Mouse (Mus musculus): ENCODE measurements around the gene Etd. TPM values are rescaled to one million over a fixed set of nuclear protein-coding genes. Genes with fewer than 3 reads are reported as not detected.
"Not testable (repeated sequence)": the region's sequence is repeated elsewhere in the genome, so short reads cannot be mapped to it uniquely, and the experiment has no call there.

Etd gene
- total RNA-seq (2021) = not detected
- long read RNA-seq, experiment 1 = 0 reads
- long read RNA-seq, experiment 2 = 0 reads

DNA sequence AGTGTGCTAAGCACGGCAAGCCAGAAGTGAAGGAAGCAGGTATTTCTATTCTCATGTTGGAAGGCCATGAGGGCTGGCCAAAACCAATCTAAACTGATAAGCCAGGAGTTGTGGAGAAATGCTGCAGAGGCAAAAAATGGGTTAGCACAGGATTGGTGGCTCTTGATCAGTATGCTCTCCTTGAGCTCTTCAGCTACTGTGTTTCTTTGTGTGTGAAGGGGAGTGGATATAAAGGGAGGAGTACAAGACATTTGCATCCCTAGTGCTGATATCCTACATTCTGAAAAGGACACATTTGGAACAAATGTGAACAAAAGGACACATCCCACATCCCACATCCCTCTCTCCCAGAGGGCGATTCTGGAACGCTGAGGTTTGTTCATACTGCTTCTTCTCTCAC lies at the start of gene Etd:
Etd (plus strand) TSS at position 301 of the 400 bp plus-strand sequence.
- no peak for DNase-seq
- intact Hi-C loops (cut with DNase I) = no loop called here

- intact Hi-C loops (cut with DNase I) = no loop called here
These were observed 48.4 kb upstream of the Etd start for GRCm38 (mm10) chrX:53386362-53386761.

DNA sequence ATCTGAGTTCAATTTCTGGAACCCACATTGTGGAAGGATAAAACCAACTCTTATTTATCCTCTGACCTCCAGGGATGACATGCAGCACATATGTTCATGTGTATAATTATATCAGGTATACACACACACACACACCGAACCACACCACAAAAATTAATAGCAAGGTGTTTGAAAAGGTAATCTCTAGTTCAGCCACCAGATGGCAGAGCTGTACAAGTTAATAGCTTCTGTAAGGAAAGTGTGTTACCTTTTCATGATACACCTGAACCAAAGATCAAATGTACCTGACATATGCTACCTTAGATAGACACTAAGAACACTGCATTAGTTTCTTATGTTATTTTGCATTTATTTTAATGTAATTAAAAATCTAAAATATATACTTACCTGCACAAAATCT lies 1.8 kb upstream of the Etd start:
- intact Hi-C loops (cut with DNase I) = no loop called here
- no peak for DNase-seq

More at GRCm38 (mm10) chrX:53386362-53386761, 48.4 kb upstream of the Etd start:
- no peak for DNase-seq

- no peak for DNase-seq
- intact Hi-C loops (cut with DNase I) = no loop called here
These were observed 24.9 kb downstream of the Etd start for GRCm38 (mm10) chrX:53459573-53459972.

DNA sequence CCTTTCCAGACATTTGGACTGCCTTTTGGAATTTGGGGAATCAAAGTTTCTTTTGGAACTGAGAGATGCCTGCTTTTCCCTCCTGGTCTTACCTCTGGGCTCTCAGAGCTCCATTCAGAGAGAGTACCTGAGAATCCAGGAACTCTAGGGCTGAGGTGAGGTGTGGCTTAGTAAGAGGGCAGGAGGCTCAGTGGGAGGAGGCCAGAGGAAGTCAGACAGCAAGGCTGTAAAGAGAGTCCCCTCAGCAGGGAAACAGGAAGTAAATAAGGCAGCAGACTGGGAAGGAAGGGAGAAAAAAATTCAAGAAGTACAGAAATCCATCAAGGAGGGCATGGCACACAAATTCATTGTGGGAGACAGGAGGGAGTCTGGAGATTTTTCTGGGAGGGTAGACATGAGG lies 29.5 kb downstream of the Etd start:
- DNase-seq; intact Hi-C loops (cut with DNase I): not testable (repeated sequence)

Other genes starting within 250 kb of the Etd start
- gene Plac1, start 194.8 kb upstream of the Etd start, total RNA-seq (2021) = not detected
- gene Fam122b, start 165.1 kb upstream of the Etd start, total RNA-seq (2021) = 1 to 10 TPM; 1.2 to 1.7 TPM
- gene Fam122c, start 161.5 kb upstream of the Etd start, total RNA-seq (2021) = not detected
- gene Mospd1, start 64.4 kb upstream of the Etd start, total RNA-seq (2021) = 10 to 100 TPM; 57.8 to 61.0 TPM
- 1 to 10 TPM; 3.1 to 5.0 TPM for gene Rtl8c, start 173.1 kb downstream of the Etd start, total RNA-seq (2021)
- gene Gm14597, start 174.1 kb downstream of the Etd start, total RNA-seq (2021) = not detected
- 10 to 100 TPM; 63.6 to 70.8 TPM for gene Rtl8a, start 208.8 kb downstream of the Etd start, total RNA-seq (2021)
- 10 to 100 TPM; 57.8 to 62.1 TPM for gene Rtl8b, start 235.5 kb downstream of the Etd start, total RNA-seq (2021)

All from gastrocnemius, postnatal 36 days (tissue).